Mouse (Mus musculus) T-helper 2 cell (primary cell): ENCODE results near the gene Exd1.
"Not testable (repeated sequence)": the region's sequence is repeated elsewhere in the genome, so short reads cannot be mapped to it uniquely, and the experiment has no call there.

Source experiments
- in situ Hi-C: fragments of 300-600 bp; cut with MboI, MseI; formaldehyde crosslinking; loops from one replicate; pipeline ENCODE4 v1.15.1; 2025; ENCODE audit warnings: high pct_unique_total_duplicates

Gene Exd1

GRCm38 (mm10) chr2:119543656-119544055 lies 3.8 kb downstream of the Exd1 start:
- in situ Hi-C loops, result no loop called here

DNA sequence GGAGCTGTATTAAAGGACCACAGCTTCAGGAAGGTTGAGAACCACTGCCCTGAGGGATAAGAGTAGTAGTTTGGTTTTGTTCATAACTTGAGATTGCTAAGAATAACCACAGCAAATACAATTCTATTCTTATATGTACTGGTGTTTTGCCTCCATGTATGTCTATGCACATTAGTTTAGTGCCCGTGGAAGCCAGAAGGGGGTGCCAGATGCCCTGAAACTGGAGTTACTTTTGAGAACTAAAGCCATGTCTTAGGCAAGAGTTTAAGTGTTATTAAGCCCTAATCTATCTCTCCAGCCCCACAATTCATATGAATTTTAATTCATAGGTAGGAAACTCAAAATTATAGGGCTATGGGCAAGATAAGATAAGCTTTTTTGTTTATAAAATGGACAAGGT lies 5.3 kb downstream of the Exd1 start:
- in situ Hi-C loops, result no loop called here

DNA sequence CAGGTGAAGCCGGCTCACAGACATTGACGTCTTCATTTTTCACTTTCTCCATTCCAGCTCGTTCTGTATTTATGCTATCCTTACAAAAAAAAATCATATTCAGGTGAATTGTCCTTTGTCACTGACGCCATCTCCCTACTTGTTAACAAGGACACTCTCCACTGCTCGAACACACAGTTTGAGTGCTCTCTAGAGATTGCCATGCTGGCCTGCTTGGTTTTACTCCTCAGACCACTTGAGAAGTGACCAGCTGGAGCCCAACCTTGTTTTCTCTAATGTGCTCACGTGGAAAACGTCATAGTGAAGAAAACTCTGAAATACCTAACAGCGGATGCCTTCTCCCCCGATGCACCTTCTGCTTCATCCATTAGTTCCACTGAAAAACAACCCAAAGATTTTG lies 8.6 kb downstream of the Exd1 start:
- in situ Hi-C loops, result no loop called here

DNA sequence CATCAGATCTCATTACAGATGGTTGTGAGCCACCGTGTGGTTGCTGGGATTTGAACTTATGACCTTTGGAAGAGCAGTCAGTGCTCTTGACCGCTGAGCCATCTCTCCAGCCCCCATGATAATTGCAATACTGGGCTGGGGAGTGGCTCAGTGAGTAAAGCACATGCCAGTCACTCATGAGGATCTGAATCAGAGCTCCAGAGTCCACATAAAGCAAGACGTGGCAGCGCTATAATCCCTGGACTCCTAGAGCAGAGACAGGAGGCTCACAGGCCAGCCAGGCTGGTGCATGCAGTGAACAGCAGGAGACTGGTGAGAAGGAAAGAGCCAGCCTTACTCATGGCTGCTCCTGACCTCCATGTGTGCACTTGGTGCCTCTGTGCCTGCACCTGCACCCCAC lies 22.0 kb downstream of the Exd1 start:
- in situ Hi-C loops, result loop anchor here (10.0 kb wide), 1 partner anchor 1179 kb away; no protein-coding TSS in a partner anchor

DNA sequence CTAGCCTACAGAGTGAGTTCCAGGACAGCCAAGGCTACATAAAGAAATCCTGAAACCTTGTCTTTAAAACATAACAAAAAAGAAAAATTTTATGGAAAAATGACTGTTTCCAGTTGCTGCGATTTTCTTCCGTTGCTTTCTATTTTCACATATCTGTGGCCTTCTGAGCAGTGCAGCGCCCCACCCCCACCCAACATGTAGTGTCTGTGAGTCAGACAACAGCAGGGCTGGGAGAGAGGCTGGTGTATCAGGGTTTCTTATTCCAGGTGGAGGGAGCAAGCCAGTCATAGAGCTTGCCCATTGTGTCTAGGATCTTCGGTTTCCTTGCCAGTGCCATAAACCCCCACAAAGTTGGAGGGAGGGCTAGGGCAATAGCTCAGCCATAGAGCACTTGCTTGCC lies 23.6 kb downstream of the Exd1 start:
- in situ Hi-C loops, result loop anchor here (10.0 kb wide), 1 partner anchor 1181 kb away; no protein-coding TSS in a partner anchor

DNA sequence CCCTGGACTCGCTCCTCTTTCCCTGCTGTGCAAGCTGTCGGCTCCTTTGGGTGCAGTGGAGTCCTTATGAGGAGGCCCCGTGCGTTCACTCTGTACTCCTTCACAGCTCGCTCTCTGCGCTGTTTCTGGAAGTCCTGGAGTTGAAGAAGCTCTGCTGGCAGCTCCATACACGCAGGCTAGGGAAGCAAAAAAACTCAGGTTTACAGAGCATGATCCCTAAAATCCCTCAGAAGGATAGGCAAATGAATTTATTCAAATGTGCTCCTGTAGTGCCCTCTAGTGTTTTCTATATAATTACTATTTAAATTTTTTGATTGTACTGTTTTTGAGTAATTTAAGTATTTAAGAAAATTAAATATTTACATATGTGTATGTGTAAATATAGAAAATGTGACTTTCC lies 26.9 kb downstream of the Exd1 start:
- in situ Hi-C loops, result loop anchor here (10.0 kb wide), 1 partner anchor 1184 kb away; no protein-coding TSS in a partner anchor

DNA sequence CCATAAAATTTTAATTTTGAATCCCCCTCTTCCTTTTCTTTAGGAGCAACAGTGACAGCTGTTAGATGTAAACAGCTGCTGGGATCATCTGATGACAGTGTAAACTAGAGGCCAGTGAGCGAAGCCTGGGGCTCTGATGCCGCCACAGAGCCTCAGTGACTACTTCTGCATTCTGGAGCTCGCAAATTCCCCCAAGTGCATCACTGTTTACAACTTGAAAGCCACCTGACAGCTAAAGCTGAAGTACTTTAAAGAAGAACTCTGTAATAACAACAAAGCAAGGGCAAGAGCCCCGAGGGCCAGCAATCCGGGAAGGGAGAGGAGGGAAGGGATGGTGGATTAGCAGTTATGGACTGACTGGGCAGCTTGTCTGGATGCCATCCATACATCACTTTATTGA lies 30.6 kb downstream of the Exd1 start:
- in situ Hi-C loops, result no loop called here

GRCm38 (mm10) chr2:119514026-119514522 lies 33.4 kb downstream of the Exd1 start:
- in situ Hi-C loops, result no loop called here

- in situ Hi-C loops, result no loop called here
Observed at GRCm38 (mm10) chr2:119512292-119512691, 35.1 kb downstream of the Exd1 start.

- in situ Hi-C loops, result no loop called here
Observed at GRCm38 (mm10) chr2:119510856-119511255, 36.6 kb downstream of the Exd1 start.

DNA sequence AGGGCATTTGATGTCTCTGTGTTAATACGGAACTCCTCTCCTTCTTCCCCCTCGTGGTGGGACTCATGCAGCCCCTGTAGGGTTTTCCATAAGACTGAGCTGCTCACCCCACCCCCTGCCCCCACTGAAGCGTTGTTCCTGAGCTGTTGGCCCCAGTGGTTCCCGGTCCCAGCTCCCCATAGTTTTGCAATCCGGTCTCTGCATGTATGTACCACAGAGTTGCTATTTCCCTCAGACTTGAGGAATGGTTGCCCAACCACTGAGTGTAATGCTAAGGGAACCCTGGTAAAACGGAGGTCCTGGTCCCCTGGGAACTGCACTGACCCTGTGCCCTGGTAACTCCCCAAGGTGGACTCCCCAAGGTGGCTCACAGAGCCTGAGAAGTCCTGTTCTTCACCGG lies 38.9 kb downstream of the Exd1 start:
- in situ Hi-C loops, result not testable (repeated sequence)

DNA sequence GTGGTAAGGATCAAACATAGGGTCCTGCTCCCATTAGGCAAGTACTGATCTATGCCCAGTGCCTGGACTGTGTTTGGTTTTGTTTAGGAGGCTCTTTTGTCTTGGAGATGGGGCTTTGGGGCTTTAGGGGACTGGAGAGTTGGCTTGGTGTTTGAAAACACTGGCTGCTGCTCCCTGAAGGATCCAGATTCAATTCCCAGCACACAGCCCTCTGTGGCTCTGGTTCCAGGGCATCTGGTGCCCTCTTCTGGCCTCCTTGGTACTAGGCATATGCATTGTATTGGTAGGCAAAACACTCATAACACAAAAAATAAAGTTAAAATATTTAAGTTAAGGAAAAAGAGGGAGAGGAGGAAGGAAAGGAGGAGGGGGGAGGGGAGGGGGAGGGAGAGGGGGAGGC lies 40.3 kb downstream of the Exd1 start:
- in situ Hi-C loops, result no loop called here

DNA sequence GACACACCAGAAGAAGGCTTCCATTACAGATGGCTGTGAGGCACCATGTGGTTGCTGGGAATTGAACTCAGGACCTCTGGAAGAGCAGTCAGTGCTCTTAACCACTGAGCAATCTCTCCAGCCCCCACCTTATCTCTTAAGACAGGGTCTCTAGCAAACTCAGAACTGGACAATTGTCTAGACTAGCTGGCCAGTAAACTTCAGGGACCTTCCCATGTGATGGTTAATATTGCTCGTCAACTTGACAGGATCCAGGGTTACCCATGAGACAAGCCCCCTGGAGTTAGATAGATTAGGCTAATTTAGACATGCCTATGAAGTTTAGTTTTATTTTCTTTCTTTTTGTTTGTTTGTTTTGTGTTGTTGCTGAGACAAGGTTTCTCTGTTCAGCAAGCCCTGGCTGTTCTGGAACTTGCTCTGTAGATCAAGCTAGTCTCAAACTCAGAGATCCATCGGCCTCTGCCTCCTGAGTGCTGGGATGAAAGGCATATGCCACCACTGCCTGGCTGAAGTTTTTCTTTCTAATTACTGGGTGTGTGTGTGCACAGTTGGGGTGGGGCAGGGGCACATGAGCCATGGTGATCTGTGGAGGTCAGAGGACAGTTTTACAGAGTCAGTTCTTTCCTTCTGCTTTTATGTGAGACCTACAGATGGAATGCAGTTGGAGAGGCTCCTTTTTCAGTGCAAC lies 46.3 kb downstream of the Exd1 start:
- in situ Hi-C loops, result no loop called here

- in situ Hi-C loops, result no loop called here
Observed at GRCm38 (mm10) chr2:119498859-119499258, 48.6 kb downstream of the Exd1 start.

DNA sequence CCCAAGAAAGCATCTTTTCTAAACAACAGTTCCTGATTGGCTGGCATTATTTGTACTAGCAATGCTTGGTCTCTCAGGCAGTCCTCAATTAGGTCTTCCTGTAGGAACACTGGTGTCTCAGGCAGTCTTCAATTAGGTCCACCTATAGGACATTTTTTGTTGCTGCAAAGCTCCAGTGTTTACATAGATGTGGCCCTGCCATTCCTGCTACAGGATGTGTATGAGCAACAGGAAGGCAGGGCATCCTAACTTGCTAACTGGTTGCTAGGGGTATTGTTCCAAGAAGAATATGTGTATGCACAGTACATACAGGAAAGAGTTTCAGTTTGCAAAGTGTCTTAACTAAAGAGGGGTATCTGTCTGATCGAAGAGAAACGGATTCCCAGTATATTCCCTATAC lies 51.3 kb downstream of the Exd1 start:
- in situ Hi-C loops, result no loop called here

GRCm38 (mm10) chr2:119491953-119492352 lies 55.5 kb downstream of the Exd1 start:
- in situ Hi-C loops, result no loop called here

GRCm38 (mm10) chr2:119486488-119486887 lies 60.9 kb downstream of the Exd1 start:
- in situ Hi-C loops, result no loop called here

- in situ Hi-C loops, result no loop called here
Observed at GRCm38 (mm10) chr2:119482307-119482706, 65.1 kb downstream of the Exd1 start.

DNA sequence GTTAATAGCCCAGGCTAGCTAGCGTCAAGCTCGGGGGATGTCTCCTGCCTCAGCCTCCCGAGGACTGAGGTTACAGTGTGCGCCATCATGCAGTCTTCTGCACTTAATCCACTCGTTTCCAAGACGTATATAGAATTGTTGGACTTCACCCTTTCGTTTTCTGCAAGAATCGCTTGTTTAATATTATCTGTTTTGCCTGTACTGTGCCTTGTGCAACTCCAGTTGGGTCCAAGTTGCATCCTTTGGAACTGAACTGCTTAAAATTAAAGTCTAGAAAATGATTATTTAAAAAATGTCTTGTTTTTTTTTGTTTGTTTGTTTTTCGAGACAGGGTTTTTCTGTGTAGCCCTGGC lies 69.1 kb downstream of the Exd1 start:
- in situ Hi-C loops, result no loop called here

DNA sequence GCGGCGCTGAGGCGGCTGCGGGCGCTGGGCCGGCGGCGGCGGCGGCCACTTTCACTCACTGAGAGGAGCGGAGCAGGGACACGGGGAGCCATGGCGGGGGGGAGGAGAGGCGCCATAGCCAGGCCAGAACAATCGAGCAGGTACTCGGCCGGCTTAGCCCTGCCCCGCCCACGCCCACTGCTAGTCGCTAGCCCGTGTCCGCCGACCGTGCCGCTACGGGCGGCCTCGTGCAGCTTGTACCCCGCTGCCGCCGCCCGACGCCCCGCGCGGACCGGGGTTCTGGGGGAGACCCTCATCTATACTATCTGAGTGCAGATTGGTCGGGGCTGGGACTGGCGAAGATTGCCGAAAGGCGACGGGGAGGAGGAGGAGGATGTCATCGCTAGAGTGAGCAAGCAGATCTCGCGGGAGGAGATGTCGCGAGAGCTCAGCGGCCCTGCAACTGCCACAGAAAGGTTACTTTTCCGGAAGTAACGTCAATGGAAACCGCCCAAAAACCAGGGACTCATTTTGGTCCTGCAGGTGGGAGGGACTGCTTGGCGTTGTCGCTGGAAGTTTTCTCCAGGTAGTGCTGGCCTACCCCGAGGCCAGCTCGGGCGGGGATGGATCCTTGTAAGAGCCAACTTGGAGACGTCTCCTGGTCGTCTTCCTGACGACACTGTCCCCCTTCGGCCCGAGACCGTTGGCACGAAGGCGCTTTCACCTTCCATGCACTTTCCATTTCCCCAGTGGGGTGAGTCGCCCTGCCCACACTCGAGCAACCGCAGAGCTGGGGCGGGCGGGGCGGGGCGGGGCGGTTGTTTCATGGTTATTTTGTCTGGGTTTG lies 69.6 kb downstream of the Exd1 start, which contains the start of gene Ino80:
Gene Ino80 (minus strand): TSS at position 117 of the 826 bp plus-strand sequence.
- in situ Hi-C loops, result no loop called here

GRCm38 (mm10) chr2:119476621-119477391 lies 70.6 kb downstream of the Exd1 start:
- in situ Hi-C loops, result no loop called here

DNA sequence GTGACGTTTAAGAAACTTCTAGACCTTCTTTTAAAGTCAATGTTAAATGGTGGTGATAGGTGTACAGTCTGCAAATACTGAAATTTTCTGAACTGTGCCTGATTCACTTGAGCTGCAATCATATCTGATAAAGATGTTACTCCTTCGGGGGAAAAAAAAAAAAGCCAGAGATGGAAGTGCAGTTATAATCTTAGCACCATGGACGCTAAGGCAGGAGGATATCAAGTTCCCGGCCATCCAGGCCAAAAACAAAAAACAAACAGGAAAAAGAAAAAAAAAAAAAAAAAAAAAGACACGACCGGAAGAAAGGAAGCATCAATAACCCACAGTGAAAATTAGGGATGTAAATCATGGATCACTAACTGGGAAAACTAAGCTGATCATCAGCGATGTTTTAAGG lies 71.3 kb downstream of the Exd1 start:
- in situ Hi-C loops, result no loop called here
